Mouse (Mus musculus): ENCODE measurements around the gene Tmem216.

Gene Tmem216

DNA sequence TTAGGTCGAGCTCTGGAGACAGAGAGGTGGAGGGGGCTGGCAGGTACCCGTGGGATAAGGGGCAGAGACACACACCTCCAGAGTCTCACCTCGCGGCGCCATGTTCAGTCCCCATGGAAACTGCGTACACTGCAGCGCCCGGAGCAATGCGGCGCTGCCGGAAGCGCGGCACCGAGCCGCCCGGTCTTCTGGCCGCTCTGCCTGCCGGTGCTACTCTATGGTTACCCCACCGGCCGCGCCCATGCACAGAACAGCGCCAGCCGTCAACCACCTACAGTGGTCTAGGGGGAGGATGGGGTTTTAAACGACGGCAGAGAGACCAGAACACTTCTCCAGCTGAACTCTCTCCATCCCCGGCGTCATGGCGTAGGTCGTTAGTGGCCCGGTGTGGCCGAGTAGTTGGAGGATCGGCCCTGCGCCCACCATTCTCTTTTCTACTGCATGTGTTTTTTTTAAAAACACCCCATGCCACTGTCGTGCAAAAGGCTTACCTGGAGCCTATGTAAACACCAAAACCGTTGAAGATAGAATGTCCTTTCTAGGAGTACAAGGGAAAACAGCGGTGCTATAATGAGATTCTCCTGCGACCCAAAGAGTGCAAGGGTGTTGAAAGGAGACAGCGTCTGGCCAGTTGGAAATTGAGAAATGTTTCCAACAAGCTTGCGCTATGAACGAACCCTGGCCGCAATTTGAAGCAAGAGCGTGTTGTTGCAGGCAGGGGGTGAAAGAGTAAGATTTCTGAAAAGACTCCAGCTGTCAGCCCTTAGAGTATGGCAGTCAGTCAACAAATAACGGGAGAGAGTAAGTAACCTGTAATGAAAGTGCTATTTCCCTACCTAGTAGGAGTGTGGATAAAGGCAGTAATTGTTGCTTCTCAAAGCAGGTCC, at the start of gene Tmem216:
Tmem216 (minus strand) TSS at position 615 of the 887 bp plus-strand sequence.
- in situ Hi-C loops (cut with MboI, MseI): no loop called here

DNA sequence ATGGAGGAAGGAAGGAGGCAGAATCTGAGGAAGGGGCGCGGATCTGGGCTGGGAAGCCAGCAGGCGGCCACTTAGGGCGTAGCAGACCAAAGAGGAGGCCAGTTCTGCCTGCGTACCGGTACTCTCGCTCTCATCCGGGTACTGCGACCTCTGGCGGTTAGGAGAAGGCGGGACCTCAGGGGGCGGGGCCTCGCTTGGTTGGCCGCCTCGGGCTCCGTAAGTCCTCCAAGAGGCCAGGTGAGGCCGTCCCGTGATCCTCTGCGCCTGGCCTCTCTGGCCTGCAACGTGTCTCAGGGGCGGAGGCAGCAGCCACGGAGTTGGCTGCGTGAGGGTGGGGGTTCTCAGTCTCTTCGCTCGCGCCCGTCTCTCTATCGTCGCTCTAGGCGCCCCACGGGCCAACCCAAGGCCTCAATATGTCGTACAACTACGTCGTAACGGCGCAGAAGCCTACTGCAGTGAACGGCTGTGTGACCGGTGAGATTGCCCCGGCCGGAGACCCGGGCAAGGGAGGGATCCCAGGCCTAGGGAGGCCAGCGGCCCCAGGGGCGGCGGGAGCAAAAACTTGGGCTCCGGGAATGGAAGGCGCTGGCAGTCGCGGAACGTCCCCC, 49.4 kb upstream of the Tmem216 start, which contains the start of the genes Ddb1 and Tkfc:
Ddb1 (plus strand) TSS at position 35 of the 608 bp plus-strand sequence.
Tkfc (minus strand) TSS at position 362 of the 608 bp plus-strand sequence.
- in situ Hi-C loops (cut with MboI, MseI): no loop called here

DNA sequence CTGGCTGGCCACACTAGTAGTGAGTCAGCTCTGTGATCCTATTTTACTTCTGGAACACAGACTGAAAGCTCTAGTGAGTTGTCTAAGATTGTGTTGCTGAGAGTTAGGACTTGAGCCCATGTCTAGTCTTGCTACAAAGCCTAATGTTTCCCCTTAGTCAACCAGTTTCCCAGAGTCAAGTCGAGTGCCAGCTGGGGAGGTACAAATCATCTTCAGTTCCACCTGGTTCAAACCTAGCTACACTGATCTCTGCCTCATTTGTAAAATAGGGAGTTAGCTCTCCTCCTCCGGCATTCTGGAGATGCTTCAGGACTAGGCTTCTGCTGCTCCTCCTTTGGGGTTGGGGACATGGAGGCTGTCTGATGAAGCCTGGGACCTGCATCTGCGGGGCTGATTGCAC, 48.5 kb upstream of the Tmem216 start:
- in situ Hi-C loops (cut with MboI, MseI): no loop called here

DNA sequence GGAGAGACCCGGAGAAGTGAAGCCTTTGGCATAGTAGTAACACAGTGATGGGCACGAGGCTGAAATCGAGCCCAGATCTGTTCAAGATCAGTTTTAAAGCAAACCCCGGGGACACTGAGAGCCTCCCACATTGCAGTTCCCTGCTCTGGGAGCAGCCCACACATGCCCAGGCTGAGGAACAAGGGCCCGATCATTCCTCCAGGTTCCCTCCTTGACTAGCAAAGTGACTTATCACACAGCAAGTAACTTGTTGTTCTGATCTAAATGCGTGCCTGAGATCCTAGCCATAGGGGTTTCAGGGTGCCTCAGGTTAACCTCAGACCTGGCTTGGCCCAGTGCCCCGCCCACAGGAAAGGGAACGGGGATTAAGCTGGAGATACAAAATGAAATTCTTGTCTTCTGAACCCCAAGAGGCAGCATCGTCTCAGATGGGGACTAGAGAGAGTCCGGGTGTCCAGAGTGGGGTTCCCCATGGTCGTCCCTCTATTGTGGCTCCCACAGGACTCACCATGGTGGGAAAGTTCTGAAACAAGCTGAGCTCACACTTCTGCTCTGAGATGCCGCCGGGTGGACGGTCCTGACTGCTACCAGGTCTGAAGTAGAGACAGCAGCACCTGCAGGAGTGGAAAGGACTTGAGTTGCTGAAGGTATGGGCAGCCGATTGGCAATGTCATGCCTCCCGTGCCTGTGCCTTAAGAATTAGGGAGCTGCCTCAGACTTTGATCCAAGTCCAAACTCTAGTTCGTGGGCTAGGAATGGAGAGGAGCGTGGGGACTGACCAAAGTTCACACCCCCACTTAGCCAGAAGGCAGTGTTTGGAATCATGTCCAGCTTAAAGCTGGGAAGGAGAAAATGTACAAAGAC, 47.9 kb upstream of the Tmem216 start:
- in situ Hi-C loops (cut with MboI, MseI): no loop called here

DNA sequence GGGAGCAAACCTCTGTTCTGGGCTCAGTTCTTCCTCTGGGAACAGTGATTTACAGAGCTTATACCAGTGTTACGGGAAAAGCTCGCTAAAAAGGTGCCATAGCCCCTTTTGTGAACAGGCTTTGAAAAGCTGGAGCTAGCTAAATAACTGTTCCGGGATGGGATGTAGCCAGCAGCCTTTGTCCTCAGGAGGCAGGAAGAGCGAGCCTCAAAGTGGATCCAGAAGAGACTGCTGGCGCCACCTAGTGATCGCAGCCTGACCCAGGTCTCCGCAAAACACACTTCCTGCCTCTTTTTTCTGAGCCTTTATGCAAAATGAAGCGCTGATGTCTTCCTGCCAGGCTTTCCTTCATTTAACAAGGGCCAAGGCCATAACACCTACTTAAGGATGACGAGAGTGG, 46.7 kb upstream of the Tmem216 start:
- in situ Hi-C loops (cut with MboI, MseI): no loop called here

DNA sequence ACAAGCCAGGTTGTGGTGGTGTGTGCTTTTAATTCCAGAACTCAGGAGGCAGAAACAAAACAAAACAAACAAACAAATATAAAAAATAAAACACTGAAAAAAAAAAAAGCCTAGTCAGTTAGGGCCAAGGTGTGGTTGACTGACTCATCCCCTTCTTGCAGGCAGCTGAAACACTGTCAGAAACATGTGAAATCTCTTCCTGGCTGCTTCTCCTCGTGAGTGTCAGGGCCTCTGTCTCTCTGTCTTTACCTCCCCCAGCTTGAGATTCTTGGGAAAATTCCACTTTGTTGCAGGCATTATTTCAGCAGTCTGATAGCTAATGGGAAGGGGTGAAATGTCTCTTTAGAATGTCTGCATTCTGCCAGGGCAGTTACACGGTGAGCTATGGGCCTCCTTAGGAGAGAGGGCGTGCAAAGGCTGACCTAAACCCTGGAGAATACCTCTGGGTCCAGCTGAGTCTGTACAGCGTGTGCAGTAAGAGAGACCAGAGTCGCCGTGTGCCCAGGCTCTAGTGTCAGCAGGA, 46.3 kb upstream of the Tmem216 start:
- in situ Hi-C loops (cut with MboI, MseI): no loop called here

DNA sequence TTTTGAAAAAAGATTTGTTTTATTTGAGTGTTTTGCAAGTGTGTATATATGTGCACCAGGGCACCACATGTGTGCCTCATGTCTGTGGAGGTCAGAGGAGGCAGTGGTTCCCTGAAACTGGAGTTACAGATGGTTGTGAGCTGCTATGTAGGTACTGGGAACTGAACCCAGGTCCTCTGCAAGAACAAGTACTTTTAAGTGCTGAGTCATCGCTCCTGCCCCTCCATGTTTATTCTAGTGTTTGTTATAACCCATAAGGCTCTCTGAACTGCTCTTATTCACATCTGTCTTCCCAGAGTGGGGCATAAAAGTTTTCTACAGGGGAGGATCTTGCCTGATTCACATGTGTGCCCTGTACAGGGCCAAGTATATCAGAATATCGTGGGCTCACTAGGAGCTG, 43.6 kb upstream of the Tmem216 start:
- in situ Hi-C loops (cut with MboI, MseI): no loop called here

DNA sequence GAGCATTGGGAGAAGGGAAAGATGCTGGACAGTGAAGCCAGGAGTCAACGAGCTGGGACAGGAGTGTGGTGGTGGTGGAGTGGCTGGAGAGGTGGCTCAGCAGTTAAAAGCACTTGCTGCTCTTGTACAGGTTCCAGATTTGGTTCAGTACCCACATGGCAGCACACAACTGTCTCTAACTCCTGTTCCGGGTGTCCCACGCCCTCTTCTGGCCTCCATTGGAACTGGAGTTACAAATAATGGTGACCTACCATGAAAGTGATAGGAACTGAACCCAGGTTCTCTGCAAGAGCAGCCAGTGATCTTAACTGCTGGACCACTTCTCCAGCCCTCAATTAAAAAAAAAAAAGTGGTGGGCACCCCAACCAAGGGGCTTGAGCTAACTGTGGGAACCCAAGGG, 42.1 kb upstream of the Tmem216 start:
- in situ Hi-C loops (cut with MboI, MseI): no loop called here

DNA sequence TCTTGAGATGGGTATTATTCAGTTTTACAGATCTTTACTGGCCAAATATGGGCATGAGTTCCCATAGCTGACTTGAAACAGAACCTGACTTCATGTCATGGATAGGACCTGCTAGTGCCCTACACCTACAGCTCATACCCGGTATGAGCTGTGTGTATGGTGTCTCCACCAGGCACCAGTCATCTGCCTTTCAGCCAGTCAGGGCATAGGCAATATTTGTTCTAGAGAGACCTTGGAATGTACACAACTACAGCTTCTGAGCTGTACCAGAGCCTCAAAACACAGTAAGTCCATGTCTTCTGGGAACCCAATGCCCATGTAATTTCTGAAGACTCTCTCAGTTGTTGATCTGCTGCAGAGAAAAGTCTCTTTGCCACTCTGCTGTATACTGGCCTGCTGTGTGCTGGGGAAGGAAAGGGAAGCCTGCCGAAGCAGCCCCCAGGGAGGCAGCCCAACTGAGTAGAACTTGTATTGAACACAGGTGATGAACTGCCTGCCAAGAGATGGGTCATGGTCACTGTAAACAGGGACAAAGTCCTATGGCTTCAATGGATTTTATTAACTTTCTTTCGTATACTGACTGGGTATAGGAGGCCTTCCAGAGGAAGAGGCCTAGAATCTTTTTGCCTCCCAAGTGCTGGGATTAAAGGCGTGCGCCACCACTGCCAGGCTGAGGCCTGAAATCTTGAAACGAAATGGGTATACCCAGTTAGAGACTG, 35.8 kb upstream of the Tmem216 start:
- in situ Hi-C loops (cut with MboI, MseI): loop anchor here (5.0 kb wide), 1 partner anchor 40 kb away; no protein-coding TSS in a partner anchor

DNA sequence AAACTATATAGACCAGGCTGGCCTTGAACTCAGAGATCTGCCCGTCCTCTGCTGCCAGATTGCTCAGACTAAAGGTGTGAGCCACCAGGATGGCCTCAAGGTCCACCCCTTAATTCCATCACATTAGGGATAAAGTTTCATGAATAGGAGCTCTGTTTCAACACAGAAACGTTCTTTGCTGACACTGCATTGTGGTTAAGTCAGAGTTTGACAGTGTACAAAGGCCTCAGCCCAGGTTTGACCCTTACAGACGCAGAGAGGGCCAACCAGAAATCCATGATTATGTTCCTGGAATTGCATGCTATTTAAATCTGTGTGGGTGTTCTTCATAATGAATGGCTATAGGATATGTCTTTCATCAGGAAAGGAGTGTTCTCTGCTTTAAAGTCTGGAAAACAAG, 34.3 kb upstream of the Tmem216 start:
- in situ Hi-C loops (cut with MboI, MseI): loop anchor here (5.0 kb wide), 1 partner anchor 38 kb away; no protein-coding TSS in a partner anchor

DNA sequence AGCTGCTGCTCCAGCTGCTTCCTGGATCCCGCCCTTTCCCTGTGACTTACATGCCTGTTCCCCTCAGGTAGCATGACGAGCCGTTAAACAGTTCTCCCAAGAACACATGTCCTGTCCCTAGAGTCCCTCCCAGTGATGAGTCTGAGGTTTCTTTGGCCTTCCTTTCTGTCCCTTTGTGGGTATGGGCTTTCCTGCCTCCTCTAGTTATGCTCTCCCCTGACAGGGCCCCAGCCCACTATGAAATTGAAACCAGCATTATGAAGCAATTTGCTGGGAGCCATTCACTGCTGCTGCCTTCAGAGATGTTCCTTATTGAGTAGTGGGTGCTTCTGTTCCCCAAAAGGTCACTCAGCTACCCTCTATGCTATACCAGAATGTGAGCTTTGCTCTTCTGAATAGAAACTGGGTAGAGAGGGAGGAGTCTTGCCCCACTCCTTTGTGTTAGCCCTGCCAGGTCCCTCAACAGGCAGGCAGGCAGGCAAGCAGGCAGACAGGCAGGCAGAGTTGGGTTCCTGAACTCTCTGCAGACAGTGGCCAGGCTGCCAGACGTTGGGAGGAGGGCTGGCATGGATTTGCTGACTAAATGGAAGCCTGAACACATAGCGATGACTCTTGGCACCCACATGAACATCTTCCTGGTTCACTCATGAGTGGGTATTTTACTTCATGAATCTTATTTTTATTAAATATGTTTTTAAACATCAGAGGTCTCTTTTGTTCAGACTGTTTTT, 33.3 kb upstream of the Tmem216 start:
- in situ Hi-C loops (cut with MboI, MseI): no loop called here

DNA sequence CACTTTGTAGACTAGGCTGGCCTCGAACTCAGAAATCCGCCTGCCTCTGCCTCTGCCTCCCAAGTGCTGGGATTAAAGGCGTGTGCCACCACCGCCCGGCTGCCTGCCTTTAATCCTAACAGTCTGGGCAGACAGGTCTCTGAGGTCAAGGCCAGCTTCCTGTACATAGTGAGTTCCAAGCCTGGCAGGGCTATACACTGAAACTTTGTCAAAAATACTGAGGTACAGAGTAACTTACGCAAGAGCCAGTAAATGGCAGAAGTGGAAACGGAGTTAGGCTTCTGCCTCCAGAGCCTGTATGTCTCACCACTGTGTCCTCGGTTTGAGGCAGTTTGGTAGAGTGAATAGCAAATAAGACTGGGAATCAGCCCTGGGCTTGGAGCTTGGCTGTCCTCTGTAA, 31.2 kb upstream of the Tmem216 start:
- in situ Hi-C loops (cut with MboI, MseI): no loop called here

DNA sequence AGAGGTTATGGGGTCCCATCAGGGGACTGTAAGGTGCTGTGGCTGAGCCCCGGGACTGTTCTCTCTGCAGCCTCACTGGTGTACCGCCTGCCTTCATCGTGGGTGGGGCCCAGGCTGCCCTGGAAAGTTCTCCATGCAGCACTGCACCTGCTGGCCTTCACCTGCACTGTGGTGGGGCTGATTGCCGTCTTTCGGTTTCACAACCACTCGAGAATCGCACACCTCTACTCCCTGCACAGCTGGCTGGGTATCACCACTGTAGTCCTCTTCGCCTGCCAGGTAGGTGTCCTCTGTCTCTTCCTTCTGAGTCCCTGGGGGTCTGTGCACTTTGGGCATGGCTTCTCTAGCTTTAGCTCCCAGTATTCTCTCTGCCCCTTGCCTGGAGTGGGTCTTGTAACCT, 29.1 kb upstream of the Tmem216 start:
- in situ Hi-C loops (cut with MboI, MseI): no loop called here

DNA sequence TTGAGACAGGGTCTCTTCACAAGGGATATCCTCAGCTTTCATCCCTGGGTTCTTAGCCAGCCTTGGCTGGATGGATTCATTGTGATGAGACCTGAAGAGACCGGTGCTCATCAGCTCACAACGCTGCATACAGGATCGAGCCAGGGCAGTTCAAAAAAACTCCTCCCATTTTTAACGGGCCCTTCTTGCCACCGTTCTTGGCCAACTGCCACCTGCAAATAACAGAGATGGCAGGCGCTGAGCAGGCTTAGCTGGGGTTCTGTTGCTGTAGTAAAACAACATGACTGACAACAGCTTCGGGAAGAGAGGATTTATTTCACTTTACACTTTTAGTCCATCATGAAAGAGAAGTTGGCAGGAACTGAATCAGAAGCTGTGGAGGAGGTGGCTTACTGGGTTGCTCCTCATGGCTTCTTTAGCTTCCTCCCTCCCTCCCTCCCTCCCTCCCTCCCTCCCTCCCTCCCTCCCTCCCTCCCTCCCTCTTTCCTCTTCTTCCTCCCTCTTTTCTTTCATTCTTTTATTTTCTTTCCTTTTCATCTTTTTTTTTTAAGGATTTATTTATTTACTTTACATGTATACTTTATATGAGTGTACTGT, 27.6 kb upstream of the Tmem216 start:
- in situ Hi-C loops (cut with MboI, MseI): no loop called here

DNA sequence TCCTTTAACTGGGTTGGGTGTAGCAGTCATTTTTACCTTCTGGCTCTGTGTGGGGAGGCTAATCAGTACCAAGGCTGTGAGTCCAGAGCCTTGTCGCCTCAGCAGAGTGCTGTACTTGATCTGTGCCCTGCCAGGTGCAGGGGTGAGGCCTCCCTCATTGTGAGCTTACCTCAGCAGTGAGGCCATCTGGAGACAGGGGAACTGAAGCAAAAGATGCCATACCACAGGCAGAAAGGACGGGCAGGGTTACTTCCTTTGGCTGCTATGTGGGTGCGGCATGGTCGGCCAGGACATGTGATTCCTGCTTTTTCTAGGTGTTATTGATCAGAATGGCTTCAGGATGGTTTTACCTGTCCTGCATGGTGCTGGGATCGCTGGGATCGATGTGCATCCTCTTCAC, 25.9 kb upstream of the Tmem216 start:
- in situ Hi-C loops (cut with MboI, MseI): no loop called here

DNA sequence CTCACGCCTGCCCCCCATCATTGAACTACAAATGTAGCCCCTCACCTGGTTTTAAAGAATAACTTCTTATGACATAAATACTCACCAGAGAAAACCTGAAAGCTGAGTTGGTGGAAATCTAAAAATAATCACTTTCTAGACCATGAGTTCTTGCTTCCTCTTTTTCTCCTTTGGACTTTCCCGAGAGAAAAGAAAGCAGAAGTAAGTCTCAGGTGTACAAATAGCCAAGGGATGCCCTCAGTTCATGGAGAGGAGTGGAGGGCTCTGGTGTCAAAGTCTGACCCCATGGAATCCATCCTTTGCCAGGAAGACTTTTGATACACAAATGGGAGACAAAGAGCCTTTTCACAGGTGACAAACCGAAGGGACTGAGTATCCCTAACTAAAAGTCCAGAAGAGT, 24.7 kb upstream of the Tmem216 start:
- in situ Hi-C loops (cut with MboI, MseI): no loop called here

DNA sequence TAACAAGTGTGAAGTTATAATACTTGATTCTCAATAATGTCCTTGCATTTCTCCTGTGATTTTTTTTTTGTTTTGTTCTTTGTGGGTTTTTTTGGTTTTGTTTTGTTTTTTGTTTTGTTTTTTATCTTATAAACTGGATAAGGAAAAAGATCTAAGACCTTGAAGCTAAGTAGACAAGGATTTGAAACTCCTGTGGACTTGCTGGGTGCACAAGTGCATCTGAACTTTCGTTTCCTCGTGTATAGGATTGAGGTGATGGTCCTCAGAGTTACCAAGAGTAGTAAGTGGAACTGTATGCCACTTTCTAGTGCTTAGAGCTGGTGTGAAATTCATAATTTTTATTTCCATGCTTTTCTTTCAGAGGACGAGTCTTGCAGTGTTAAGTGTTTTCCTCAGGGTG, 24.1 kb upstream of the Tmem216 start:
- in situ Hi-C loops (cut with MboI, MseI): no loop called here

DNA sequence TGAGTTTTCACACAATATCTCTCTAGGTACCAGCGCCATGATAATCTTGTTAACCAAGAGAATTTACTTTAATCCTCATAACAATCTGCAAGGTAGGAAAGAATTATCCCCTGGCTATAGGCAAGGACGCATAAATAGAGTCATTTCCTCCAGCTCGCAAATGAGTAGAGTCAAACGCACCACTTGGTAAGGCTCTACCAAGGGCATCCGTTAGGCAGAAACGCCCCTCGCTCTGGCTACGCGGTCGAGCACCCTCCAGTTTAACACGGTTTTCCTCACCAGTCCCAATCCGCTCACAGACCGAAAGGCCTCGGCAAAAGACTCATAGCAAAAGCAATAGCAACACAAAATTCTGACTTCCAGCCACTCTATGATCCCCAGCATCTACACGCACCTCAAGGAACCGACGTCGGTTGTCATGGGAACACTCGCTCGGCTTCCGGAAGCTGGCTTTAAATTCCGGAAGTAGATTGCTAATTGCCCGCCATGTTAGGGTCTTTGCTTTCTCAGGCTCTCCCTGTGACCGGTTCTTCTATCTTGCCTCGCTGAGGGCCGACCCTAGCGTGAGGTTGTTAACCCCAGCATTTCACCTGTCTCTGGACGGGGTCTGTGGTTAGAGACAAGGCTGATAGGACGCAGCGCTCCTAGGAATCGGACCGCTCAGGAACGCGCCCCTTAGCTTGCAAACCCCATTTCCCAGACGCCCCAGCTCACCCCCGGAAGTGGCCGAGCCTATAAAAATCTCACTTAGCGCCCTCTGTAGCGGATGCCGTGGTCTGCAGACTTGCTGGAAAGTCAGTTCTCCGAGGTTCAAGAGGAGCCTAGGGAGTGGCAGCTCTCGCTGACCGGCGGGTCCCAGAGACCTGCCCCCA, 20.9 kb upstream of the Tmem216 start, which contains the start of the genes Cyb561a3 and Tmem138:
Cyb561a3 (plus strand) TSS at position 483 of the 872 bp plus-strand sequence.
Tmem138 (minus strand) TSS at position 673 of the 872 bp plus-strand sequence.
- in situ Hi-C loops (cut with MboI, MseI): no loop called here

DNA sequence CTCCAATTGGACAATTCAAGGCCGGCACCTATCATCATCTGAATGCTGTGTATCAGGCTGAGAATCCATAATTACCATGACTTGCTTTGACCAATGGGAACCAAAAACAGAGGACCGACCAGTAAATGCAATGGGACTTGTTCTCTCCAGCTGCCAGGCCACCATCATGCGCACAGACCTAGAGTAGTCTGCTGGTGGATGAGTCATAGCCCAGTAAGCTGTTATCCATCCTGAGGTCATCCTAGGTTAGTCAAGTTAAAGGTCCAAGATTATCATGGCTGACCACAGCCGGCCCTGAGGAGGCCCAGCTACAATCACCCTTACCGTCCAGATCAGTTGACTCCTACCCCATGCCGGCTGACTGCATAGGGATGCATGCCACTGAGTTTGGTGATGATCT, 13.6 kb upstream of the Tmem216 start:
- in situ Hi-C loops (cut with MboI, MseI): no loop called here

All from T-helper 1 cell (primary cell).